Mouse (Mus musculus): Measurements from ENCODE around the gene Gsta4.
A peak's percentile ranks its signal among the peaks of the same experiment; 100 is the strongest.
"Not testable (repeated sequence)": the region's sequence is repeated elsewhere in the genome, so short reads cannot be mapped to it uniquely, and the experiment has no call there.

The Gsta4 gene

DNA sequence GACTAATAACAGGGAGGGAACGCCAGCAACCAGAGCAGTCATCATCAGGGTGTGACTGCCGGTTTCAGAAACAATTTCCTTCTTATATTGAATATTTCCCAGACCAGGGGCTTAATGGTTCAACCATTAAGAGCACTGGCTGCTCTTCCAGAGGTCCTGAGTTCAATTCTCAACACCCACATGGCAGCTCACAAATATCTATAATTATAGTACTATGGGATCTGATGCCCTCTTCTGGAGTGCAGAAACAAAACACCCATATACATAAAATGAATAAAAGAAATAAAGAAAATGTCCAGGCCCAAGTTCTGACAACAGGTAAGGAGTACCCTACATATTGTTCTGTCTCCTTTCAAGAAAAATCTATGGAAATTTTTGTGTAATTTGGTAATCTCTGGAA is 3.5 kb upstream of the Gsta4 start:
- no peak for DNase-seq (ENCODE audit: low spot score)

DNA sequence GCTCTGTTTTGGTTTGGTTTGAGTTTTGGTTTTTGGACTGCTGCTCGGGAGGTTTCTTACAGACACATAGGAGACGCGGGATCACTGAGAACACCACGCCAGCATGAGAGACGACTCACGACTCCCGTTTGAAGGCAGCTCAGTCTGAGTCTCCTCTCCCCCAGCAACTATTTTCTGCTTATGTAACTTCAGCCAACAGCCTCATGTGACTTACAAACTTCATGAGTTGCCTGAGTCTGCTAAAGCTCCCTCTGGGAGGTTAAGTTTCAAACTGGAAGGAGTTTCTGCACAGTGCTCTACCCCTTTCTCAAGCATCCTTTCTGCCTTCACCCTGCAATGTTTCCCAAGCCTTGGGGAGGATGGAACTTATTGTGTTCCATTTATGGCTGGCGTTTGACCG is 3.1 kb downstream of the Gsta4 start:
- peak; percentile 34 for DNase-seq (ENCODE audit: low spot score)

DNA sequence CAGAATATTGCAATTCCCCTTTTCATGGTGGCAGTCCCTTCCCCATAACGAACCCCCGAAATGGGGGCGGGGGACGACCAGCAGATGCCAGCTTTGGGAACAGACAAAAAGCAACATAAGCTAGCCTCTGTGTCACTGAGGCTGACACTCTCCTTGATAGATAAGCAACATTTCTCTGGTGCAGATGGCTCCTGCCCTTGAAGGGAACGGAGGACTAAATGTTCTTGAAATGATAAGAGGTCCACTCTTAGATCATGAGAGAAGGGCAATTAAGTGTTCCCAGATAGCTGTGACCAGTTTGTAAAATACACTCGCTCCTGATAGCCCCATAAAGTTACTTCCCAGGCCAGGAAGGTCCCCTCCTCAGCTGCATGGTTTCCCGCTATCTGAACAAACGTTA is 6.3 kb downstream of the Gsta4 start:
- DNase-seq (ENCODE audit: low spot score), result peak; percentile 53

- peak; percentile 40 for DNase-seq (ENCODE audit: low spot score)
Measured at GRCm38 (mm10) chr9:78190651-78191634, 8.4 kb downstream of the Gsta4 start.

DNA sequence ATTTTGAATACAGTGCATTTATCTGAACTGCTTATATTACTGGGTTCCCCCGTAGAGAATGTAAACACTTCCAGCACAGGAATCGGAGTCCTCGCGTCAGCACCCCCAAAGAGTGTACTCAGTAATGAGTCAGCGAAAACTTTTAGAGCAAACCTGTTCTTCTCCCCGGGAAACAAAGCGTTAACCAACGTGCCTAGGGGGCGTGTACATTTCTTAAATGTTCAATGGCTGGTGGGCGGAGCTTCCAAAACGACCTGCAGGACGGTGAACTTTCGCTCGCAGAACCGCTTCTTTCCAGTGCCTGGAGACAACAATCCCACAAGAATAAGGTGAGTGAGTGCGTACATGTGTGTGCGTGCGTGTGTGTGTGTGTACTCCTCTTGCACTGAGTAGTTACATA is 9.2 kb downstream of the Gsta4 start:
- DNase-seq (ENCODE audit: low spot score), result peak; percentile 87

DNA sequence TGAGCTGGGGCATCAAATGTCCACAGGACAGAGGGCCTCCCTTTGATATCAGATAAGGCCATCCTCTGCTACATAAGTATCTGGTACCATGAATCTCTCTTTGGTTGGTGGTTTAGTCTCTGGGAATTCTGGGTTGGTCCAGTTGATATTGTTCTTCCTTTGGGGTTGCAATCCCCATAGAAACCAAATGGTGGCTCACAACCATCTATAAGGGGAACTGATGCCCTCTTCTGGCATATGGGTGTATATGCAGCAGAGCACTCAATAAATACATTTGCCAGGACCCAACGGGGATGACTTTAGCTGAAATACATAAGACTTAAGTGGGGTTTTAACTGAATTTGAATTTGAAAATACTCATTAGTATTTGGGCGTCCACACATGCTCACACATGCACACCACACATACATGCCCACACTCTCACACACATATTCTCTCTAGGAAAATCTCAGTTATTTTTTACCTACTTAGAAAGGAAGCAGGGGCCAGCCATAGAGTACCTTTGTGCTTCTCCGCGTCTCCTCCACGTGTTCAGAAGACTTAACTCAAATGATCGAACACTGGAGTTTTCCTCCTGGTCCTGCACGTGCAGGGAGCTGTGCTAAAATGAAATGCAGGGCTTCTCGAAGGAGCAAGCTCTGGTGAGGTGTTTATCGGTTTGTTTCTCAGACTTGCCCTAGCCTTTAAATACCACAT is 11.5 kb downstream of the Gsta4 start:
- peak; percentile 58 for DNase-seq (ENCODE audit: low spot score)

DNA sequence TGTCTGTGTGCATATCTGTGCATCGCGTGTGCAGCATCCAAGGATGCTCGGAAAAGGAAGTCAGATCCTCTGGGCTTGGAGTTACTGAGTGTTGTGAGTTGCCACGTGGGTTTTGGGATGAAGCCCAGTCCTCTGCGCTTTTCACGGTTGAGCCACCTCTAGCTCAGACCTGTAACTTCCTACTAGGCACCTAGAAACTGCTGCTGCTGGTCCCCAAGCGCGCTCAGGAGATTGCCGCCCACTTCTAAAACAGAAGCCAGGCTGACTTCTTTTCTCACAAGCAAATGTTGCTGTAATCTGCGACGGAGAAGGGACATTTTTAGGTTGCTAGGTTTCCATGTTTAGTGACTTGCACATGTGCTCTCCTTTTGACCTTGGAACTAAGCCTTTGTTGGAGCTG is 12.5 kb downstream of the Gsta4 start:
- peak; percentile 37 for DNase-seq (ENCODE audit: low spot score)

- no peak for DNase-seq (ENCODE audit: low spot score)
Measured at GRCm38 (mm10) chr9:78197801-78198200, 15.2 kb downstream of the Gsta4 start.

GRCm38 (mm10) chr9:78204194-78204593 is 21.6 kb downstream of the Gsta4 start:
- no peak for DNase-seq (ENCODE audit: low spot score)

DNA sequence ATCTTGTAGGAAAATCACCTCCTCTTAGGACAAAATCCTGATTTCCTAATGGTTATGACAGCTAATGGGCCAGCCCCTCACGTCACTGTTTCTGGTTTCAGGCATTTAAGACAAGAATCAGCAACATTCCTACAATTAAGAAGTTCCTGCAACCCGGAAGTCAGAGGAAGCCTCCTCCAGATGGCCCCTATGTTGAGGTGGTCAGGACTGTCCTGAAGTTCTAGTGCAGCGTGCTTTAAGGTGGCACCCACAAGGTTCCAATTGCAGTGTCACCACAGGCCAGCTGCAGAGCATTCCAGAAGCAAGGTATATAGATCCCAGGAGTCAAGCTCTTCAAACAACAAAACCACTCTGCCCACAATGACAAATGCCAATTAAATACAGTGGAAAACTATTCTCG is 26.4 kb downstream of the Gsta4 start:
- DNase-seq (ENCODE audit: low spot score), result no peak

DNA sequence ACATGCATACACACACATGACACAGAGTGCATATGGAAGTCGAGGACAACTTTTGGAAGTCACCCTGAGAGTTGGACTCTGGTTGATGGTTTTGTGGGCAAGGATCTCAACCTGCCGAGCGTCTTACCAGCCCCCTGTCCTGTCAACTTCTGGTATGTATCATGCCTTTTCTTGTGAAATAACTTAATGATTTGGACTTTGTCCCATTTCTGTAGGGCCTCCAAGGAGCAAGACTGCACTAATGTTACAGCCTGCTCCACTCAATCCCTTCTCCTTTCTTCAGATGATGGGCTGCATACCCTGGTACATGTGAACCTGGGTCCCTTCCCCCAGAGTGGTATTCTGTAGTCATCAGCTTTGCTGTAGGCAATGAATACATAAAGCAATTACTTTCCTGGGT is 27.5 kb downstream of the Gsta4 start:
- no peak for DNase-seq (ENCODE audit: low spot score)

- no peak for DNase-seq (ENCODE audit: low spot score)
Measured at GRCm38 (mm10) chr9:78210821-78211220, 28.2 kb downstream of the Gsta4 start.

GRCm38 (mm10) chr9:78211521-78211920 is 28.9 kb downstream of the Gsta4 start:
- DNase-seq (ENCODE audit: low spot score), result no peak

- peak; percentile 43 for DNase-seq (ENCODE audit: low spot score)
Measured at GRCm38 (mm10) chr9:78212341-78213049, 29.9 kb downstream of the Gsta4 start.

DNA sequence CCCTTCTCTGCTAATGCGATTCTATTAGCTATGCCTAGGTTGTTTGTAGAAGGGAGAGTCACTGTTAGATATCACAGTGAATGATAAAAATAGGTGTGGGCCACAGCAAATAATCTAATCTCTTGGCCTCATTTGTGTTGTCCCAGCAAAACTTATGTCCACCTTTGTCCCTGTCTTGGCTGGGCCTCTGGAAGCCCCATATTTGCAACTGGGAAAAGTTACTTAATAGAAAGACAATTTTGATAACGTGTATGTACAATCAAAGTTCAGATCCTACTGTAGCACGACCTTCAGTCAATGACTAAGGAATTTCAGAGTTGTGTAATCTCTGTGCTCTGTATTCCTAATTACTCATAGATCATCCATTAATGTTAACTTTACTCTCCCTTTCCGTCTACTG is 34.5 kb downstream of the Gsta4 start:
- no peak for DNase-seq (ENCODE audit: low spot score)

DNA sequence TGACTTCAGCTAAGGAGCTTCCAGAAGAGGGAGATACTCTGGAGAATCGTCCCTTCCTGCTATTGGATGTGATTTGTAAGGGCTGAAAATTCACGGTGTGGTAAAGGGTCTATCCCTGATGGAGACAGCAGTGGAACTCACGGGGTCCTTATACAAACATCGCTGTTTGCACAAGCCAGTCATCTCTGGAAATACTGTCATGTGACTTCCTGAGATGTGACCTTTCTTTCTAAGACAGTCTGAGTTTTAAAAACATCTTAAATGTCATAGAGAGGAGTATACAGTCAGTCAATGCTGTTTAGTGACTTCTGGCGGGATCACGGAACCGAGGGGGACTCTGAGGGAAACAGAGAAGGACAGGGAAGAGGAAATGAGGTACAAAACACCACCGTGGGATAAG is 40.0 kb downstream of the Gsta4 start:
- DNase-seq (ENCODE audit: low spot score), result no peak

DNA sequence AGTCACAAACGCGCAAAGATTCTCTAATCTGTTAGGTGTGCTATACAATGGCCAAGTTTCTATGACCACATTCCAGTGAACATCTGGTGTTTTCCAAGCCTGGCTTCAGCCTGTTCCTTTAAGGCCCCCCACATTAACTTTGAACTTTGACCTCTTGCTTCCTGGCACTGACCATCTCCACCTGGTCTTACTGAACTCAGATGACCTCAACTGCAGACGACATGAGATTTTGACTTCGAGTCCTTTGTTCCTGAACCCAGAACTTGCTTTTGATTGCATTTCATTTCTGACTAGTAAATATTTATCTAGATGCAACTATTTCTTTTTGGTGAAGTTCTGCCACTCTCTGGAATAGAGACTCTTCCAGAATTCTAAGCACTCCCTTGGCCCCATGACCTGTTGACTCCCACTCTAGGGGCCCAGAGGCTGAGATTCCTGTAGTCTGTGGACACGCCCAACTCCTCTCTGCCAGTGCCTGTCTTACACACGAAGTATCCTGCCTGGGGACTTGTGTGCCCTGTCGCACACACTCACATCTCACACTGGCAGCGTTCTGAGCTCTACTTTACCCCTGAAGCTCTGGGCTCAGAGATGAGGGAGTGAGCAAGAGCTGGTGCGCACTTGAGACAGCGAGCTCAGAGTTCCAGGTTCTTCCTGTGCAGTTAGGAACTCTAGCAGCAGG is 40.8 kb downstream of the Gsta4 start:
- DNase-seq (ENCODE audit: low spot score), result no peak

GRCm38 (mm10) chr9:78224418-78224817 is 41.8 kb downstream of the Gsta4 start:
- DNase-seq (ENCODE audit: low spot score), result no peak

- DNase-seq (ENCODE audit: low spot score), result no peak
Measured at GRCm38 (mm10) chr9:78225304-78225703, 42.7 kb downstream of the Gsta4 start.

GRCm38 (mm10) chr9:78228122-78228521 is 45.5 kb downstream of the Gsta4 start:
- DNase-seq (ENCODE audit: low spot score), result no peak

- DNase-seq (ENCODE audit: low spot score), result not testable (repeated sequence)
Measured at GRCm38 (mm10) chr9:78229658-78230057, 47.1 kb downstream of the Gsta4 start.

DNA sequence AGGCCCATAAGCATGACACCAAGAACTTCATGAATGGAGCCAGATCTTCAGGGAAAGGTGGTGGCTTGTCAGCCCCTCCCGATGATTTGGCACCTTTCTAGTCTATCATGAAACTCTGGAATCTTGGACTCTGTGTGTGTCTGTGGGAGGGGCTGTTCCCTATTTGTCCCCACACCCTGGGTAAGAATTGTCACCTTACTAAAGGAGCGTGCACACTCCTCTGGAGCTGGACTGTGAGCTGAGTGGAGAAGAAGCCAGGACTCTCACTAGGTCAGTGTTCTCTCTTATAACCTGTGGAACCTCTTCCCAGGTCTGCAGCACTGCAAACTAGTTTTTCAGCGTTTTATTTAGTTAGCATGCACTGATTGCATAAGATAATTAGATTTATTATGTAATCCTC is 47.9 kb downstream of the Gsta4 start, which contains the start of gene Gsta1:
TSS of gene Gsta1 (plus strand) at position 196 of the 400 bp plus-strand sequence.
- DNase-seq (ENCODE audit: low spot score), result not testable (repeated sequence)

All from testis, postnatal 10 days (tissue).